Mouse (Mus musculus) liver, embryonic 14.5 days (tissue): Measurements from ENCODE around the gene Senp2. TPM values are rescaled to one million over a fixed set of nuclear protein-coding genes. Genes with fewer than 3 reads are reported as not detected.
A peak's percentile ranks its signal among the peaks of the same experiment; 100 is the strongest.

Experiments used
- ATAC-seq: fragments of 200-750 bp; cut with Nextera tagmentation; 2 replicates; pipeline ENCODE4 v1.8.0; 2017; ENCODE audit warnings: moderate number of reproducible peaks, mild to moderate bottlenecking, moderate library complexity; ENCODE audit not compliant: insufficient read depth
- DNase-seq, 3 experiments: peaks; one replicate each; pipeline ENCODE4 v3.0.0-alpha.2; 2012 to 2013; ENCODE audit warnings: low read depth in 3 of 3, low spot score in 3 of 3
- H3K27ac ChIP-seq: fragments of 300-500 bp; sonication (generic); 2 replicates; pipeline ENCODE4 v1.5.1; 2014; ENCODE audit warnings: moderate library complexity, mild to moderate bottlenecking, control low read depth, inconsistent platforms
- H3K27me3 ChIP-seq: fragments of 300-500 bp; sonication (generic); 2 replicates; pipeline ENCODE4 v1.6.1; 2014; ENCODE audit warnings: mild to moderate bottlenecking, low read length, moderate library complexity; ENCODE audit not compliant: control insufficient read depth, insufficient read depth
- H3K36me3 ChIP-seq: fragments of 300-500 bp; sonication (generic); replicated peaks from 2 replicates; pipeline ENCODE4 v1.6.1; 2014; ENCODE audit warnings: low read depth; ENCODE audit not compliant: control insufficient read depth, insufficient read depth
- H3K4me1 ChIP-seq, 2 experiments: fragments of 200-500 bp in 1 of 2; fragments of 300-500 bp in 1 of 2; sonication (generic) in 1 of 2; replicated peaks; 2 replicates each; pipeline ENCODE4 v1.6.1; 2012 to 2014; ENCODE audit warnings: antibody characterized with exemption in 1 of 2, inconsistent platforms in 1 of 2, low read length in 1 of 2; ENCODE audit not compliant: control insufficient read depth in 2 of 2, insufficient read depth in 2 of 2
- H3K4me2 ChIP-seq: fragments of 300-500 bp; sonication (generic); 2 replicates; pipeline ENCODE4 v1.6.1; 2014; ENCODE audit warnings: low read depth, mild to moderate bottlenecking, control low read depth, moderate library complexity
- H3K4me3 ChIP-seq, 2 experiments: fragments of 200-500 bp in 1 of 2; fragments of 300-500 bp in 1 of 2; sonication (generic) in 1 of 2; 2 replicates each; pipeline ENCODE4 v1.5.1; 2012 to 2014; ENCODE audit warnings: low read depth in 2 of 2, low read length in 2 of 2, mild to moderate bottlenecking in 2 of 2, control low read depth in 1 of 2, inconsistent platforms in 1 of 2, moderate library complexity in 1 of 2; ENCODE audit not compliant: insufficient read depth in 1 of 2
- H3K9ac ChIP-seq: fragments of 300-500 bp; sonication (generic); replicated peaks from 2 replicates; pipeline ENCODE4 v1.6.1; 2014; ENCODE audit warnings: mild to moderate bottlenecking, control low read depth, moderate library complexity
- H3K9me3 ChIP-seq: fragments of 300-500 bp; sonication (generic); 2 replicates; pipeline ENCODE4 v1.6.1; 2016; ENCODE audit warnings: low read length, mixed read lengths; ENCODE audit not compliant: control insufficient read depth
- CTCF ChIP-seq: IDR thresholded peaks from 2 replicates; pipeline ENCODE4 v1.5.1; 2016; ENCODE audit warnings: antibody characterized with exemption, low read depth, control low read depth
- EP300 ChIP-seq: IDR thresholded peaks from 2 replicates; pipeline ENCODE4 v1.6.1; 2016; ENCODE audit warnings: antibody characterized with exemption, low read depth
- WGBS: fragments of 180-500 bp; shearing (Covaris S2); extraction: QIAGEN DNeasy Blood & Tissue Kit; methylation state at CpG from one replicate; pipeline ENCODE4 v1.1.7; 2014; ENCODE audit not compliant: insufficient replicate concordance; 5-methylcytosine and 5-hydroxymethylcytosine counted together
- polyA plus RNA-seq, 2 experiments: library from polyadenylated mRNA; depleted of rRNA in 1 of 2; stranded (reverse) in 1 of 2; unstranded in 1 of 2; fragments of >200 nt; fragmentation: Nextera tagmentation in 1 of 2; extraction: Ambion mirVana in 1 of 2; gene quantifications; 2 replicates each; pipeline versions ENCODE4 v1.2.1 to v1.2.3; 2012 to 2014

The Senp2 gene
- polyA plus RNA-seq, 2 experiments, result 20.0 to 37.2 TPM

- peaks cover 32 to 34% of the 10 kb centered on the region in 2 experiments for H3K4me1 ChIP-seq
- no peaks in the 10 kb centered on the region for H3K9me3 ChIP-seq
- peak overlapping the region; percentile 68 for H3K4me2 ChIP-seq
- H3K36me3 ChIP-seq, result no peaks in the 10 kb centered on the region
- TF ChIP-seq EP300 (no peak), CTCF (no peak)
- peak overlapping the region; percentile 19 for H3K9ac ChIP-seq
- H3K27me3 ChIP-seq, result no peaks in the 10 kb centered on the region
- peak overlapping the region in 1 of 2 experiments; percentile 10; a peak in 2 of 4 replicates for H3K4me3 ChIP-seq
- H3K27ac ChIP-seq, result peak overlapping the region; percentile 92
- ATAC-seq (peak; percentile 76), DNase-seq (no peak)
- 22% methylated on average over 4 of the region's 4 CpGs for WGBS
These were observed 12.9 kb upstream of the Senp2 start for GRCm38 (mm10) chr16:21996402-21996801.

GRCm38 (mm10) chr16:21996881-21997641, 12.2 kb upstream of the Senp2 start:
- Histone ChIP-seq H3K4me1 (peaks cover 32 to 34% of the 10 kb centered on the region in 2 experiments), H3K36me3 (no peaks in the 10 kb centered on the region), H3K4me3 (peak overlapping the region in 1 of 2 experiments; percentile 10; a peak in 2 of 4 replicates), H3K9me3 (no peaks in the 10 kb centered on the region), H3K27me3 (no peaks in the 10 kb centered on the region), H3K27ac (peak overlapping the region; percentile 92), H3K9ac (peak overlapping the region; percentile 19), H3K4me2 (peak overlapping the region; percentile 68)
- ATAC-seq, result peak; percentile 98
- peak; percentile 38; the same call in 1 of the 2 replicates for TF ChIP-seq CTCF
- peak; percentile 73 for TF ChIP-seq EP300
- DNase-seq, result peak; percentile 58 to 63 (median 61)
- 8% methylated on average over 5 of the region's 5 CpGs for WGBS

- Histone ChIP-seq H3K4me2 (no peak overlapping the region), H3K27me3 (no peaks in the 10 kb centered on the region), H3K36me3 (no peaks in the 10 kb centered on the region), H3K9ac (no peak overlapping the region; the same call in 1 of the 2 replicates), H3K4me1 (peaks cover 32 to 34% of the 10 kb centered on the region in 2 experiments), H3K9me3 (no peaks in the 10 kb centered on the region), H3K27ac (peak overlapping the region; percentile 92), H3K4me3 (no peak overlapping the region)
- ATAC-seq (no peak), DNase-seq (no peak)
- 59% methylated on average over 5 of the region's 5 CpGs for WGBS
- TF ChIP-seq CTCF (no peak), EP300 (no peak)
These were observed 11.2 kb upstream of the Senp2 start for GRCm38 (mm10) chr16:21998061-21998460.

GRCm38 (mm10) chr16:21999941-22000690, 9.2 kb upstream of the Senp2 start:
- 70% methylated on average over 4 of the region's 4 CpGs for WGBS
- Histone ChIP-seq H3K9ac (no peak overlapping the region), H3K36me3 (no peaks in the 10 kb centered on the region), H3K27me3 (no peaks in the 10 kb centered on the region; the same call in 1 of the 2 replicates), H3K27ac (no peak overlapping the region), H3K4me3 (no peak overlapping the region), H3K4me1 (peaks cover 31 to 32% of the 10 kb centered on the region in 2 experiments), H3K4me2 (no peak overlapping the region), H3K9me3 (no peaks in the 10 kb centered on the region)
- TF ChIP-seq CTCF (no peak), EP300 (no peak)
- ATAC-seq (no peak), DNase-seq (no peak)

- peaks cover 21 to 22% of the 10 kb centered on the region in 2 experiments for H3K4me1 ChIP-seq
- H3K4me2 ChIP-seq, result no peak overlapping the region
- H3K36me3 ChIP-seq, result no peaks in the 10 kb centered on the region
- no peak overlapping the region for H3K4me3 ChIP-seq
- no peaks in the 10 kb centered on the region; the same call in 1 of the 2 replicates for H3K27me3 ChIP-seq
- ATAC-seq (no peak), DNase-seq (no peak)
- no peak overlapping the region for H3K9ac ChIP-seq
- WGBS, result 52% methylated on average over 4 of the region's 4 CpGs
- no peak overlapping the region for H3K27ac ChIP-seq
- no peaks in the 10 kb centered on the region for H3K9me3 ChIP-seq
- TF ChIP-seq CTCF (peak; percentile 39), EP300 (no peak)
These were observed 8.1 kb upstream of the Senp2 start for GRCm38 (mm10) chr16:22001172-22001571.
